Mouse (Mus musculus) embryonic facial prominence, embryonic 13.5 days (tissue): Measurements from ENCODE around the gene Atp6v1e1. TPM values are rescaled to one million over a fixed set of nuclear protein-coding genes. Genes with fewer than 3 reads are reported as not detected.

Experiments
- ATAC-seq: fragments of 200-750 bp; cut with Nextera tagmentation; 2 replicates; pipeline ENCODE4 v1.8.0; 2017; ENCODE audit warnings: low read depth; ENCODE audit not compliant: insufficient number of reproducible peaks, insufficient read depth, low FRiP score, low TSS enrichment
- H3K27ac ChIP-seq: fragments of 300-500 bp; sonication (generic); 2 replicates; pipeline ENCODE4 v1.5.1; 2015; ENCODE audit warnings: moderate library complexity, mild to moderate bottlenecking, inconsistent platforms
- H3K27me3 ChIP-seq: fragments of 300-500 bp; sonication (generic); 2 replicates; pipeline ENCODE4 v1.6.1; 2015; ENCODE audit warnings: mild to moderate bottlenecking, inconsistent platforms
- H3K36me3 ChIP-seq: fragments of 300-500 bp; sonication (generic); 2 replicates; pipeline ENCODE4 v1.6.1; 2015; ENCODE audit warnings: mild to moderate bottlenecking, inconsistent platforms
- H3K4me1 ChIP-seq: fragments of 300-500 bp; sonication (generic); 2 replicates; pipeline ENCODE4 v1.6.1; 2015; ENCODE audit warnings: inconsistent platforms
- H3K4me2 ChIP-seq: fragments of 300-500 bp; sonication (generic); 2 replicates; pipeline ENCODE4 v1.6.1; 2015; ENCODE audit warnings: moderate library complexity, mild to moderate bottlenecking, inconsistent platforms
- H3K4me3 ChIP-seq: fragments of 300-500 bp; sonication (generic); 2 replicates; pipeline ENCODE4 v1.5.1; 2015; ENCODE audit warnings: mild to moderate bottlenecking, inconsistent platforms
- H3K9ac ChIP-seq: fragments of 300-500 bp; sonication (generic); 2 replicates; pipeline ENCODE4 v1.6.1; 2015; ENCODE audit warnings: mild to moderate bottlenecking, inconsistent platforms
- H3K9me3 ChIP-seq: fragments of 300-500 bp; sonication (generic); 2 replicates; pipeline ENCODE4 v1.6.1; 2016; ENCODE audit warnings: inconsistent platforms
- WGBS: fragments of 180-500 bp; shearing (Covaris S2); methylation state at CpG from one replicate; pipeline ENCODE4 v1.1.7; 2015; ENCODE audit warnings: mixed read lengths; 5-methylcytosine and 5-hydroxymethylcytosine counted together
- microRNA-seq: library from miRNA; unstranded; fragments of <30 nt; microRNA quantifications from one replicate; pipeline ENCODE4, GENCODE M21; 2016
- polyA plus RNA-seq: library from polyadenylated mRNA; unstranded; fragments of >200 nt; fragmentation: Nextera tagmentation; extraction: Ambion mirVana; gene quantifications from 2 replicates; pipeline ENCODE4 v1.2.1, GENCODE M21; 2015

The Atp6v1e1 gene
- polyA plus RNA-seq, 1 experiment from 2014 or later, result 118 TPM

- Histone ChIP-seq H3K9ac (no peak overlapping the region), H3K4me1 (no peaks in the 10 kb centered on the region), H3K27ac (no peak overlapping the region), H3K36me3 (peaks cover 30% of the 10 kb centered on the region), H3K4me2 (no peak overlapping the region), H3K27me3 (no peaks in the 10 kb centered on the region), H3K9me3 (no peaks in the 10 kb centered on the region), H3K4me3 (no peak overlapping the region)
- no peak for ATAC-seq
- WGBS, result 92% methylated on average over 2 of the region's 2 CpGs
Observed at GRCm38 (mm10) chr6:120761151-120761550, 61.4 kb downstream of the Atp6v1e1 start.

GRCm38 (mm10) chr6:120746416-120746815, 76.2 kb downstream of the Atp6v1e1 start:
- no peak for ATAC-seq
- no peak overlapping the region for H3K4me3 ChIP-seq
- 89% methylated on average over 2 of the region's 2 CpGs for WGBS

More at GRCm38 (mm10) chr6:120746416-120746815, 76.2 kb downstream of the Atp6v1e1 start:
- Histone ChIP-seq H3K9ac (no peak overlapping the region), H3K9me3 (no peaks in the 10 kb centered on the region), H3K4me1 (no peaks in the 10 kb centered on the region), H3K36me3 (peaks cover 2% of the 10 kb centered on the region; the same call in 1 of the 2 replicates), H3K27me3 (no peaks in the 10 kb centered on the region), H3K4me2 (no peak overlapping the region), H3K27ac (no peak overlapping the region)

Small RNAs within 50 kb of the gene (microRNA-seq; reads per million reads assigned to microRNA genes)
- not detected for gene Gm25193

Other genes with a start within 250 kb of the Atp6v1e1 start
- gene Cecr2, start 156.4 kb downstream of the Atp6v1e1 start, polyA plus RNA-seq, result 2.4 and 4.2 TPM in 2 replicates
- gene Slc25a18, start 49.2 kb downstream of the Atp6v1e1 start, polyA plus RNA-seq, result 0.22 and 0.24 TPM in 2 replicates
- 26.5 and 27.7 TPM in 2 replicates for gene Bcl2l13, start 13.4 kb upstream of the Atp6v1e1 start, polyA plus RNA-seq
- gene Bid, start 94.1 kb upstream of the Atp6v1e1 start, polyA plus RNA-seq, result 16.4 and 17.2 TPM in 2 replicates